Mouse (Mus musculus) heart, adult 2 months (tissue): Measurements from ENCODE around the gene Tex35.

ENCODE experiments used
- CTCF ChIP-seq: fragments of 200-600 bp; IDR thresholded peaks from 2 replicates; pipeline ENCODE4 v1.8.1; 2022; ENCODE audit warnings: antibody characterized with exemption, mild to moderate bottlenecking, moderate library complexity
- EP300 ChIP-seq: fragments of 200-500 bp; IDR thresholded peaks from 2 replicates; pipeline ENCODE4 v1.6.1; 2011; ENCODE audit warnings: low read depth, low read length, control low read depth; ENCODE audit not compliant: insufficient read depth
- POLR2A ChIP-seq: fragments of 200-500 bp; IDR thresholded peaks from 2 replicates; pipeline ENCODE4 v1.6.1; 2011; ENCODE audit warnings: mild to moderate bottlenecking, low read depth, low read length, control low read depth; ENCODE audit not compliant: insufficient read depth

DNA sequence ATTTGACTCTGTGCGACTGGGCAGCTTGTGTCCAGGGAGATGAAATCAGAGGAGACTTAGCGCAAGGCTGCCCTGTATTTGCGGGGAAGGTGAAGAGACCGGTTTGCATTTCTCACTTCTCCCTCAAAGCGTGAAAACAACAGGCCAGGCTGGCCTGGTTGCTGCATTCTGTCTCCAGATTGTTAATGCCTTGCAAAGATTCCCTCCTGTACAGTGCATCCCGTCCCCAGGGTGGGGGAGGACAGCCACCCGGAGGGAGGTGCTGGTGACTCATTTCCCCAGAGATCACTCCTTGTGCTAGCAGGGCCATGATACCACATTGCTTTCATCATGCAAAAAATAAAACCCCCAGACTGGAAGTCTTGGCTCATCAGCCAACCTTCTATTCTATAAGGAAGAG, 33.5 kb downstream of the Tex35 start:
- TF ChIP-seq CTCF (no peak), POLR2A (no peak), EP300 (no peak)
